29 mouse cellular contexts compared by ENCODE assay signal in genomic region chr11:40428858-40429257, GRCm38 (mm10).
A peak's percentile ranks its signal among the peaks of the same experiment; 100 is the strongest.
DNase-seq lines count a peak whose midpoint lies in the region; ATAC-seq and TF ChIP-seq lines count a peak whose summit lies in the region.
"Had no signal": no experiment of that assay in that cellular context is flagged by ENCODE, and none has a peak within 500 bp of the region (broad histone marks: within the 10 kb centered on the region; RNA-seq: fewer than 3 reads in every experiment).

No protein-coding gene starts in this region.

- H3K27ac ChIP-seq in heart, embryonic 14.5 days (replicated peaks in 1 of 2; ENCODE audit: control insufficient read depth in 1 of 2, insufficient read depth in 1 of 2, low read depth in 2 of 2, low read length in 2 of 2): no peak overlapping the region
- H3K27ac ChIP-seq in midbrain, embryonic 11.5 days (ENCODE audit: low read depth, low read length): no peak overlapping the region
- H3K27ac ChIP-seq in midbrain, embryonic 13.5 days: no peak overlapping the region
- no peak overlapping the region for H3K27ac ChIP-seq in stomach, postnatal 0 days (replicated peaks)
- H3K27ac ChIP-seq: embryonic facial prominence, embryonic 12.5 days; embryonic facial prominence, embryonic 15.5 days; gastrocnemius, adult 2 months; heart, adult 2 months; hindbrain, embryonic 10.5 days; hindbrain, embryonic 13.5 days; intestine, embryonic 15.5 days had no signal

- peak; percentile 35; the same call in 1 of the 2 replicates for ATAC-seq in heart, embryonic 14.5 days (ENCODE audit: insufficient number of reproducible peaks, insufficient read depth, low FRiP score, low read depth)
- ATAC-seq in midbrain, embryonic 11.5 days (ENCODE audit: low FRiP score): no peak
- ATAC-seq in midbrain, embryonic 13.5 days: no peak
- peak; percentile 74 for ATAC-seq in stomach, postnatal 0 days (ENCODE audit: low FRiP score, low TSS enrichment)
- ATAC-seq: CD4-positive, CD25-positive, alpha-beta regulatory T cell, adult 4 months; forebrain, embryonic 14.5 days; forebrain, postnatal 0 days; hindbrain, embryonic 16.5 days; intestine, embryonic 15.5 days had no signal

- H3K36me3 ChIP-seq in heart, embryonic 14.5 days (ENCODE audit: control insufficient read depth, insufficient read depth, low read length): no peaks in the 10 kb centered on the region
- no peaks in the 10 kb centered on the region for H3K36me3 ChIP-seq in midbrain, embryonic 11.5 days (ENCODE audit: control insufficient read depth, insufficient read depth, low read length)
- no peaks in the 10 kb centered on the region for H3K36me3 ChIP-seq in midbrain, embryonic 13.5 days
- no peaks in the 10 kb centered on the region for H3K36me3 ChIP-seq in stomach, postnatal 0 days (ENCODE audit: control insufficient read depth, insufficient read depth, low read length)
- H3K36me3 ChIP-seq: embryonic facial prominence, embryonic 12.5 days; embryonic facial prominence, embryonic 15.5 days; heart, embryonic 13.5 days; hindbrain, embryonic 10.5 days; hindbrain, embryonic 13.5 days; intestine, embryonic 15.5 days had no signal

- no peak for TF ChIP-seq CTCF in stomach, postnatal 0 days (IDR thresholded peaks at IDR 0.05; ENCODE audit: low read depth)

- H3K4me2 ChIP-seq in heart, embryonic 14.5 days (ENCODE audit: low read length): no peak overlapping the region
- no peak overlapping the region for H3K4me2 ChIP-seq in midbrain, embryonic 11.5 days
- H3K4me2 ChIP-seq in midbrain, embryonic 13.5 days (replicated peaks): no peak overlapping the region
- H3K4me2 ChIP-seq in stomach, postnatal 0 days (replicated peaks; ENCODE audit: low read depth): no peak overlapping the region
- H3K4me2 ChIP-seq: embryonic facial prominence, embryonic 12.5 days; embryonic facial prominence, embryonic 15.5 days; heart, embryonic 13.5 days; hindbrain, embryonic 13.5 days; intestine, embryonic 15.5 days had no signal

- DNase-seq in heart, adult 8-10 months (ENCODE audit: low spot score): no peak
- DNase-seq in midbrain, embryonic 11.5 days (ENCODE audit: low spot score, missing footprints): peak; percentile 31
- peak; percentile 79 for DNase-seq in 416B (ENCODE audit: low read depth)
- DNase-seq in stomach, postnatal 0 days (ENCODE audit: low spot score): no peak
- DNase-seq in urinary bladder, adult 18-20 months (ENCODE audit: low spot score in 2 of 2): no peak
- DNase-seq: adrenal gland, adult 2 months; adrenal gland, postnatal 14 days; B cell, adult 2 months; cerebellum, adult 11 months; cerebellum, adult 2 months; cerebellum, adult 9-11 months; cerebellum, postnatal 25 days; forebrain, postnatal 0 days; gastrocnemius, adult 2 months; gastrocnemius, postnatal 14 days; heart, adult 2 months; heart, postnatal 14 days; kidney, adult 11 months had no signal

- no peaks in the 10 kb centered on the region for H3K9me3 ChIP-seq in heart, embryonic 14.5 days (ENCODE audit: control insufficient read depth, low read length)
- H3K9me3 ChIP-seq in midbrain, embryonic 11.5 days (ENCODE audit: control insufficient read depth, low read length): no peaks in the 10 kb centered on the region
- H3K9me3 ChIP-seq in midbrain, embryonic 13.5 days: no peaks in the 10 kb centered on the region
- H3K9me3 ChIP-seq in stomach, postnatal 0 days (ENCODE audit: control insufficient read depth, low read length): no peaks in the 10 kb centered on the region
- H3K9me3 ChIP-seq: embryonic facial prominence, embryonic 12.5 days; embryonic facial prominence, embryonic 15.5 days; heart, embryonic 13.5 days; hindbrain, embryonic 10.5 days; intestine, embryonic 15.5 days had no signal

- 46% methylated on average over 2 of the region's 2 CpGs for WGBS in heart, embryonic 14.5 days
- WGBS in midbrain, embryonic 11.5 days: 95% methylated on average over 2 of the region's 2 CpGs
- WGBS in midbrain, embryonic 13.5 days: 91% methylated on average over 2 of the region's 2 CpGs
- WGBS in stomach, postnatal 0 days: 71% methylated on average over 2 of the region's 2 CpGs

- H3K4me1 ChIP-seq in heart, embryonic 14.5 days (ENCODE audit: control insufficient read depth in 2 of 2, insufficient read depth in 2 of 2, low read length in 2 of 2): peaks cover 0 to 2% of the 10 kb centered on the region in 2 experiments; a peak in 1 of 4 replicates
- no peaks in the 10 kb centered on the region for H3K4me1 ChIP-seq in midbrain, embryonic 11.5 days (ENCODE audit: control insufficient read depth, insufficient read depth, low read length)
- H3K4me1 ChIP-seq in midbrain, embryonic 13.5 days (replicated peaks): no peaks in the 10 kb centered on the region
- no peaks in the 10 kb centered on the region for H3K4me1 ChIP-seq in stomach, postnatal 0 days (replicated peaks; ENCODE audit: control insufficient read depth, insufficient read depth)
- H3K4me1 ChIP-seq: embryonic facial prominence, embryonic 12.5 days; embryonic facial prominence, embryonic 15.5 days; heart, embryonic 13.5 days; hindbrain, embryonic 10.5 days; intestine, embryonic 15.5 days had no signal

- H3K27me3 ChIP-seq in heart, embryonic 14.5 days (ENCODE audit: control insufficient read depth, insufficient read depth, low read length): no peaks in the 10 kb centered on the region
- H3K27me3 ChIP-seq in midbrain, embryonic 11.5 days (ENCODE audit: control insufficient read depth, insufficient read depth, low read length): no peaks in the 10 kb centered on the region
- no peaks in the 10 kb centered on the region for H3K27me3 ChIP-seq in midbrain, embryonic 13.5 days
- H3K27me3 ChIP-seq in stomach, postnatal 0 days (ENCODE audit: control insufficient read depth, insufficient read depth, low read length): no peaks in the 10 kb centered on the region
- H3K27me3 ChIP-seq: embryonic facial prominence, embryonic 12.5 days; embryonic facial prominence, embryonic 15.5 days; heart, embryonic 13.5 days; hindbrain, embryonic 13.5 days; intestine, embryonic 15.5 days had no signal

- no peak overlapping the region for H3K4me3 ChIP-seq in heart, embryonic 14.5 days (ENCODE audit: control insufficient read depth in 1 of 2, insufficient read depth in 1 of 2, low read depth in 1 of 2, low read length in 2 of 2)
- H3K4me3 ChIP-seq in midbrain, embryonic 11.5 days (ENCODE audit: low read depth, low read length): no peak overlapping the region
- H3K4me3 ChIP-seq in midbrain, embryonic 13.5 days (replicated peaks): no peak overlapping the region
- no peak overlapping the region for H3K4me3 ChIP-seq in stomach, postnatal 0 days (ENCODE audit: low read depth, low read length)
- H3K4me3 ChIP-seq: embryonic facial prominence, embryonic 12.5 days; embryonic facial prominence, embryonic 15.5 days; gastrocnemius, adult 2 months; heart, adult 2 months; heart, embryonic 13.5 days; hindbrain, embryonic 10.5 days; hindbrain, embryonic 13.5 days; intestine, embryonic 15.5 days had no signal

- TF ChIP-seq EP300 in stomach, postnatal 0 days (optimal IDR thresholded peaks at IDR 0.05): no peak

- H3K9ac ChIP-seq in heart, embryonic 14.5 days (ENCODE audit: low read length): no peak overlapping the region
- no peak overlapping the region for H3K9ac ChIP-seq in midbrain, embryonic 11.5 days (ENCODE audit: low read length)
- no peak overlapping the region for H3K9ac ChIP-seq in midbrain, embryonic 13.5 days (replicated peaks)
- no peak overlapping the region for H3K9ac ChIP-seq in stomach, postnatal 0 days (ENCODE audit: low read length)
- H3K9ac ChIP-seq: embryonic facial prominence, embryonic 12.5 days; embryonic facial prominence, embryonic 15.5 days; forebrain, postnatal 0 days; heart, embryonic 13.5 days; hindbrain, embryonic 13.5 days; intestine, embryonic 15.5 days had no signal

Comparison
In these comparisons a context has a peak if more than half of its experiments do, and no peak if none do; other contexts are left out.
1. ATAC-seq: peak in heart, embryonic 14.5 days (single experiment) and stomach, postnatal 0 days (single experiment); none in midbrain, embryonic 11.5 days (single experiment) and midbrain, embryonic 13.5 days (single experiment).
2. DNase-seq: peak in midbrain, embryonic 11.5 days (single experiment) and 416B (single experiment); none in heart, adult 8-10 months (single experiment), stomach, postnatal 0 days (single experiment) and urinary bladder, adult 18-20 months (0 of 2).